Mouse (Mus musculus): ENCODE results near the gene Eml1.

Eml1 gene

GRCm38 (mm10) chr12:108551731-108552130 lies 181.0 kb downstream of the Eml1 start:
- DNase-seq (ENCODE audit: low spot score), result no peak

GRCm38 (mm10) chr12:108553079-108553478 lies 182.3 kb downstream of the Eml1 start:
- no peak for DNase-seq (ENCODE audit: low spot score)

- DNase-seq (ENCODE audit: low spot score), result peak; percentile 60
These were observed 183.5 kb downstream of the Eml1 start, which contains the start of gene Evl for GRCm38 (mm10) chr12:108554120-108554841. TSS of gene Evl (plus strand) at chr12:108554720.

DNA sequence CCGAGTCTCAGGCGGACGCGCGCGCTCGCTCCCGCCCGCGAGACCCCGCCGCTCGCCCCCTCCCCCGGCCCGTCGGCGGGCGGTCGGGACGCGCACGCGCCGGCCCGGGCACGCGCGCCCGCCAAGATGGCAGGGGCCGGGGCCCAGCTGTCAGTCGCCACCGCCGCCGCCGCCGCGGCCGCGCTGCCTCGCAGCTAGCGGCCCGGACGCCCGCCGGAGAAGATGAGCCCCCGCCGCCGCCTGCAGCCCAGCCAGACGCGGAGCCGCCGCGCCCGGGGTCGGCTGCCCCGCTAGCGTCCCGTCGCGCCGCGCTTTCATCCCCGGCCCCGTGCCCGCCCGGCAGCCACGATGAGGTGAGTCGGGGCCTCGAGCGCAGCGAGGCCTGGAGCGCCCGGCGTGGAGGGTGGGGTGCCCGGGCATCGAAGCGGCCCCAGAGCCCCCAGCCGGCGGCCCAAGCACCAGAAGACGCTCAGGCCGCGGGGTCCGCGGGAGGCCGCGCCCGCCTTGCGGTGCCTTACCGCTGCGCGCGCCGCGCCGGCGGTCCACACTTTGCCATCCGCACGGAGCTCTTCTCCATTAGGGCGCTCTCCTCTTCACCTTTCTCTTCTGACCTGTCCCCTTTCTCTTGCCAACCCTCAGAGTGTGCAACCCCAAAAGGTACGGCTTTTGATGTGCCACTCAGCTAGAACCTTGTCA lies 184.3 kb downstream of the Eml1 start:
- DNase-seq (ENCODE audit: low spot score), result peak; percentile 38

DNA sequence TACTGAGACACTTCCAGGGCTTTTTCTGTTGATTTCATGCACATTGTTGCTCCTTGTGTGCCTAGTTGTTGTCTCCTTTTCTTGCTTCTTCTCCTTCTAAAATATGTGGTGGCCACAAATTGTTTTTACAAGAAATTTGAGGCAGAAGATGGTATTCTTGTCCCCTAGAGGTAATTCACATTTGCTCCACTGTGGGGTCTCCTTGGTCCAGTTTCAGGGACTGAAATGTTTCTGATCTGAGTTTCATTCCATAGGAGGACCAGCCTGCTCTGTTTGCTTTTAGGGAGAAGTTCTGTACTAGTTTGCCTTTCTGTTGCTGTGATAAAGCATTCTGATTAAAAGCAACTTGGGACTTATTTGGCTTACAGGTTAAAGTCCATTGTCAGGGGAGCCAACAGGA lies 187.4 kb downstream of the Eml1 start:
- no peak for DNase-seq (ENCODE audit: low spot score)

- DNase-seq (ENCODE audit: low spot score), result no peak
These were observed 192.5 kb downstream of the Eml1 start for GRCm38 (mm10) chr12:108563238-108563637.

DNA sequence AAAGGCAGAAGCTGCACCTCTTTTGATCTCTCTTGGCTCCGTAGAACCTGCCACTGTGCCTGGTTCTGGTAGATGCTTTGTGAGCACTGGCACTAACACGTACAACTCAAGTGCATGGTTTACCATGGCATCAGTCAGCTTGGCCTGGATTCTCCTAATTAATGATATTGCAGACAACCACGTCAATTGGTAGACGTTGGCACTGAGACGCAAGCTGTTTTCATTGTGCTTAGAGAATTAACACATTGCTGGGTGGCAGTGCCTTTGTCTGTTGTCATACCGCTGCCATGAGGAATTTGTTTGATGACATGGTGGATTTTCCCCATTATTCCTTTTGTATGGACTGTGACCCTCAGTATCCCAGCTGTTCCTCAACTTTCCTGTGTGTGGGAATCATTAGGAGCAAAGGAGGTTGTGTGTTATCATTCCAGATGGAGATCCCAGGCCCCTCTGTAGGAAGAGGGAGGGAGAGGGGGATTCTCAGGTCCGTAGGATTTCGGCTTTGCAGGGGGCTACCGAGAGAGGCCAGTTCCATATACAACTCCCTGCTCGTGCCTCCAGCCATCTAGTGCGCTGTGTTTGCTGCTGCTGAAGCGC lies 194.3 kb downstream of the Eml1 start:
- no peak for DNase-seq (ENCODE audit: low spot score)

GRCm38 (mm10) chr12:108579156-108579871 lies 208.6 kb downstream of the Eml1 start:
- no peak for DNase-seq (ENCODE audit: low spot score)

DNA sequence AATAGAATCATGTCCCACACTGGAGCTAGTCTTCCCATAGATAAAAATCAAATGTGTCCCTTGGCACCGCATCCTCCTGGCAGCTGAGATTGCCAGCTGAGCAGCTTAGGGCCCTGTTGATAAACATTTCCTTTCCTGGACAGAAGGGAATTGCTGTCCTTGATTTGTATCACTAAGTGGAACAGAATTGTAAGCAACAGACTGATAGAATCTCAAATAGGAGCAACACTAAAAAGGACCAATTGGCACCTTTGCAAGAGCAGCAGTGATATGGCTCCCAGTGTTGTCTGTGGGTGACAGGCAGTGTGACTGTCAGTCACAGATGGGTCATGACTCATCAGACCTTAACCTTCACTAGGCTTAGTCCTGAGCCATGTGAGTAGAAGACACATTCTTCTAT lies 213.0 kb downstream of the Eml1 start:
- no peak for DNase-seq (ENCODE audit: low spot score)

Measured in ovary, postnatal 10 days (tissue).